Mouse (Mus musculus) gastrocnemius, adult 8-10 months (tissue): ENCODE data around the gene Aen. TPM values are rescaled to one million over a fixed set of nuclear protein-coding genes. Genes with fewer than 3 reads are reported as not detected.

Source experiments
- DNase-seq, 2 experiments: peaks; one replicate each; pipeline ENCODE4 v3.0.0; 2022; ENCODE audit warnings: low spot score in 2 of 2
- microRNA-seq: library from miRNA; unstranded; fragments of <30 nt; microRNA quantifications from one replicate; pipeline ENCODE4 v1.2.0, GENCODE M21; 2022
- total RNA-seq, 4 experiments: library from RNA; stranded (reverse); gene quantifications; 2 replicates each; pipeline ENCODE4 v1.2.4; 2022

The Aen gene
- total RNA-seq, 4 experiments from 2014 or later, result 52.4 to 60.0 (median 54.1) TPM

GRCm38 (mm10) chr7:78938957-78939602 lies 43.4 kb downstream of the Aen start:
- DNase-seq, result no peak

GRCm38 (mm10) chr7:78940971-78941370 lies 45.3 kb downstream of the Aen start:
- DNase-seq, result no peak

GRCm38 (mm10) chr7:78942544-78942943 lies 46.9 kb downstream of the Aen start:
- no peak for DNase-seq

- DNase-seq, result no peak
These were observed 58.4 kb downstream of the Aen start for GRCm38 (mm10) chr7:78953886-78954572.

- no peak for DNase-seq
These were observed 59.0 kb downstream of the Aen start for GRCm38 (mm10) chr7:78954619-78955018.

GRCm38 (mm10) chr7:78955086-78955485 lies 59.4 kb downstream of the Aen start:
- no peak for DNase-seq

- no peak for DNase-seq
These were observed 62.9 kb downstream of the Aen start for GRCm38 (mm10) chr7:78958499-78959073.

Small RNA genes lying within 50 kb of the gene (microRNA-seq; reads per million reads assigned to microRNA genes)
- gene Mir7-2, result not detected

Other genes with a start within 250 kb of the Aen start
- gene Ntrk3, start 157.8 kb upstream of the Aen start, total RNA-seq, result 1 to 10 TPM in 1 of 4 experiments, under 1 TPM in 3; 0.46 to 1.3 (median 0.93) TPM
- gene Mrps11, start 112.7 kb upstream of the Aen start, total RNA-seq, result 10 to 100 TPM; 26.4 to 34.9 (median 30.2) TPM
- 10 to 100 TPM; 25.3 to 29.7 (median 26.6) TPM for gene Mrpl46, start 112.3 kb upstream of the Aen start, total RNA-seq
- 10 to 100 TPM; 22.8 to 29.3 (median 23.3) TPM for gene Det1, start 48.6 kb upstream of the Aen start, total RNA-seq
- under 1 TPM; 0.56 to 0.83 (median 0.72) TPM for gene Isg20, start 17.6 kb downstream of the Aen start, total RNA-seq
- gene Acan, start 157.6 kb downstream of the Aen start, total RNA-seq, result under 1 TPM in 1 of 4 experiments, not detected in 3; 0.05 TPM
- gene Hapln3, start 235.2 kb downstream of the Aen start, total RNA-seq, result under 1 TPM; 0.15 to 0.72 (median 0.29) TPM